Mouse (Mus musculus) forebrain, embryonic 14.5 days (tissue): ENCODE measurements at regions not wholly inside any gene's neighbourhood (a gene's known extent, or its start where the extent isn't known, plus 50 kb on each side); places are given as distances from the start of the nearest gene placed in this dataset.
A peak's percentile ranks its signal among the peaks of the same experiment; 100 is the strongest.

ENCODE experiments used
- ATAC-seq: fragments of 200-750 bp; cut with Nextera tagmentation; 2 replicates; pipeline ENCODE4 v1.8.0; 2017; ENCODE audit warnings: mild to moderate bottlenecking, moderate library complexity
- DNase-seq: peaks from one replicate; pipeline ENCODE4 v3.0.0-alpha.2; 2015; ENCODE audit warnings: low spot score
- H3K27ac ChIP-seq: fragments of 300-500 bp; sonication (generic); 2 replicates; pipeline ENCODE4 v1.5.1; 2014; ENCODE audit warnings: low read depth, mild to moderate bottlenecking, control low read depth, low read length, moderate library complexity
- H3K27me3 ChIP-seq: fragments of 300-500 bp; sonication (generic); replicated peaks from 2 replicates; pipeline ENCODE4 v1.6.1; 2014; ENCODE audit warnings: low read length, control low read depth, mixed read lengths; ENCODE audit not compliant: control insufficient read depth, insufficient read depth
- H3K36me3 ChIP-seq: fragments of 300-500 bp; sonication (generic); 2 replicates; pipeline ENCODE4 v1.6.1; 2014; ENCODE audit warnings: low read length, control low read depth; ENCODE audit not compliant: control insufficient read depth, insufficient read depth
- H3K4me1 ChIP-seq: fragments of 300-500 bp; sonication (generic); 2 replicates; pipeline ENCODE4 v1.6.1; 2014; ENCODE audit warnings: antibody characterized with exemption, low read length, control low read depth; ENCODE audit not compliant: control insufficient read depth, insufficient read depth
- H3K4me2 ChIP-seq: fragments of 300-500 bp; sonication (generic); 2 replicates; pipeline ENCODE4 v1.6.1; 2014; ENCODE audit warnings: mild to moderate bottlenecking, control low read depth, low read length
- H3K4me3 ChIP-seq: fragments of 300-500 bp; sonication (generic); 2 replicates; pipeline ENCODE4 v1.5.1; 2014; ENCODE audit warnings: low read depth, low read length, control low read depth
- H3K9ac ChIP-seq: fragments of 300-500 bp; sonication (generic); 2 replicates; pipeline ENCODE4 v1.6.1; 2014; ENCODE audit warnings: mild to moderate bottlenecking, low read length, control low read depth, moderate library complexity
- H3K9me3 ChIP-seq: fragments of 300-500 bp; sonication (generic); replicated peaks from 2 replicates; pipeline ENCODE4 v1.6.1; 2016; ENCODE audit warnings: low read length, control low read depth, mixed read lengths; ENCODE audit not compliant: control insufficient read depth
- WGBS: fragments of 180-500 bp; shearing (Covaris S2); extraction: QIAGEN DNeasy Blood & Tissue Kit; methylation state at CpG from one replicate; pipeline ENCODE4 v1.1.7; 2014; 5-methylcytosine and 5-hydroxymethylcytosine counted together

DNA sequence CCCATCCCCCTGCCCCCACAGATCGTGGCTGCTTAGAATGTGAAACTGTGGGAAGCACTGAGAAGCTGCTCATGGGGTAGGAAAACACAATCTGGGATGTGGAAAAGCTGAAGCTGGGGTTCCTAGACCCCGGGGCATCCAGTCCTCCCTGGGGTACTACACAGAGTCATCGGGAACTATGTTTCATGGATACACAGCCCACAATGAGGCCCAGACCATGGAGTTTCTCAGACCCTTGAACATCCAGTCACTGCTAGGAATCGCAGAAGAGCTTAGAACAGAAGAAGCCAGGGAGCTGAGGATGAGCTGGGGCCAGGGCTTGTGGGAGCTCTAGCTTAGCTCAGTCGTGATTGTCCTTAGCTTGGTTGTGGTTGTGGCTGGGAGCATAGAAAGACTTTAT is 1541.3 kb upstream of the Pcdh10 start:
- H3K27ac ChIP-seq: no peak overlapping the region
- H3K9me3 ChIP-seq: no peaks in the 10 kb centered on the region
- no peaks in the 10 kb centered on the region for H3K36me3 ChIP-seq
- no peak for ATAC-seq
- H3K9ac ChIP-seq: no peak overlapping the region
- H3K27me3 ChIP-seq: no peaks in the 10 kb centered on the region
- no peak overlapping the region for H3K4me2 ChIP-seq
- DNase-seq: no peak
- no peak overlapping the region for H3K4me3 ChIP-seq
- H3K4me1 ChIP-seq: no peaks in the 10 kb centered on the region
- 79% methylated on average over 5 of the region's 5 CpGs for WGBS

DNA sequence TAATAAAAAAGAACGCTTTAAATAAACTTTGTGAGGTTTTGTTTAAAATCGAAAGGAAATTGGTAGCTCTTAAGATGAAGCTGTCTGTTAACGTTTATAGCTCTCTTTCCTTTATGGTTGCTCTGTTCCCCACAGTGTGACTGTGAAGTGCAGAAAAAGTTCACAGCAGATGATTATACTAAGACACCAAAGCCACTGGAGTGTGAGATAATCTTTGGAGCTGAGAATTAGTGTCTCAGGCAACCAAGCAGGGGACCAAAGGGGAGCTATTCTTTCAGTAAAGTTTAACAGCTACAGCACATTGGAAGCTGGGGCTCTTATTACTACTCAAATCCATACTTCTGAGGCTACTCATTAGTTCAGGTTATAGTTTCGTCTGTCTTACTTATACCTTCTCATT is 1530.8 kb upstream of the Pcdh10 start:
- no peak overlapping the region for H3K4me3 ChIP-seq
- H3K9me3 ChIP-seq: no peaks in the 10 kb centered on the region
- H3K4me2 ChIP-seq: no peak overlapping the region
- H3K27me3 ChIP-seq: no peaks in the 10 kb centered on the region
- H3K36me3 ChIP-seq: no peaks in the 10 kb centered on the region
- ATAC-seq (no peak), DNase-seq (peak; percentile 16)
- 21% methylated on average over 4 of the region's 4 CpGs for WGBS
- no peak overlapping the region for H3K27ac ChIP-seq
- no peak overlapping the region for H3K9ac ChIP-seq
- no peaks in the 10 kb centered on the region for H3K4me1 ChIP-seq
